Mouse (Mus musculus): ENCODE measurements around the gene Trpv2. TPM values are rescaled to one million over a fixed set of nuclear protein-coding genes. Genes with fewer than 3 reads are reported as not detected.

The Trpv2 gene
- polyA plus RNA-seq, 1 experiment = 11.2 TPM

DNA sequence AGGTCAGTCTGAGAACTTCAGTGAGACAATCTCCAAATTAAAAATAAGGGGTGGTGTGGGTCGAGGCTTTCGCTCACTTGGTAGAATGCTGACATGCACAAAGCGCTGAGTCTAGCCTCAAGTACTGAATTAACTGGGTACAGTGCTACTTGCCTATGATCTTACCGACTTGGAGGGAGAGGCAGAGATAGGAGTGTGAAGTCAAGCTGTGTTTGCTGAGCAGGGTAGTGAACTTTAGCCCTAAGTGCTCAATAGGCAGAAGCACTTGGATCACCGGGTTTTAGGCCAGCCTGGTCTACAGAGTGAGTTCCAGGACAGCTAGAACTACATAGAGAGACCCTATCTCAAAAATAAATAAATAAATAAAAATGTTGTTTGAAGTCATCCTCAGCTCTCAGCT, 17.1 kb upstream of the Trpv2 start:
- Histone ChIP-seq H3K4me3 (replicated peaks) (no peak overlapping the region), H3K27me3 (replicated peaks) (no peaks in the 10 kb centered on the region), H3K36me3 (replicated peaks; ENCODE audit: low read length) (peaks cover 28% of the 10 kb centered on the region), H3K9me3 (peaks cover 4% of the 10 kb centered on the region), H3K4me1 (peaks cover 56% of the 10 kb centered on the region)
- no peak for TF ChIP-seq GATA1 (IDR thresholded peaks at IDR 0.05; ENCODE audit: borderline replicate concordance, low read length)
- no peak for TF ChIP-seq FLI1 (IDR thresholded peaks at IDR 0.05; ENCODE audit: low read length)

DNA sequence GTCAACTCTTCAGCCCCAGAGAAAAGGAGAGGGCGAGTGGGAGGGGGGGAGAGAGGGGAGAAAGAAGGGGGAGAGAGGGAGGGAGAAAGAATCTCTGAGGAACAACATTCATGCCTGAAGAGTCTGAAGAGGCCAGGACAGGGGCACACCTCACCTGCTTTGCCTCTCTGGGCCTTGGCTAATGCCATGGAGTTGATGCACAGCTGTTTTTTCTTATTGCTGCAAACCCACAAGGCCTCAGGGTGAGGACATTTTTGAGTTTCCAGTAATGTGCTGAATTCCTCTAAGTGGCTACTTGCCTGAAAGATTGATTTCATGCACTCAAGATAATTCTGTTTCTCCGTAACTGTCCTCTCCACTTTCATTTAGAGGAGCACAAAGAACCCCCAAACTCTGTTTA, 16.1 kb upstream of the Trpv2 start:
- TF ChIP-seq GATA1 (IDR thresholded peaks at IDR 0.05; ENCODE audit: borderline replicate concordance, low read length) = no peak
- no peak for TF ChIP-seq FLI1 (IDR thresholded peaks at IDR 0.05; ENCODE audit: low read length)
- peaks cover 26% of the 10 kb centered on the region for H3K36me3 ChIP-seq (replicated peaks; ENCODE audit: low read length)

DNA sequence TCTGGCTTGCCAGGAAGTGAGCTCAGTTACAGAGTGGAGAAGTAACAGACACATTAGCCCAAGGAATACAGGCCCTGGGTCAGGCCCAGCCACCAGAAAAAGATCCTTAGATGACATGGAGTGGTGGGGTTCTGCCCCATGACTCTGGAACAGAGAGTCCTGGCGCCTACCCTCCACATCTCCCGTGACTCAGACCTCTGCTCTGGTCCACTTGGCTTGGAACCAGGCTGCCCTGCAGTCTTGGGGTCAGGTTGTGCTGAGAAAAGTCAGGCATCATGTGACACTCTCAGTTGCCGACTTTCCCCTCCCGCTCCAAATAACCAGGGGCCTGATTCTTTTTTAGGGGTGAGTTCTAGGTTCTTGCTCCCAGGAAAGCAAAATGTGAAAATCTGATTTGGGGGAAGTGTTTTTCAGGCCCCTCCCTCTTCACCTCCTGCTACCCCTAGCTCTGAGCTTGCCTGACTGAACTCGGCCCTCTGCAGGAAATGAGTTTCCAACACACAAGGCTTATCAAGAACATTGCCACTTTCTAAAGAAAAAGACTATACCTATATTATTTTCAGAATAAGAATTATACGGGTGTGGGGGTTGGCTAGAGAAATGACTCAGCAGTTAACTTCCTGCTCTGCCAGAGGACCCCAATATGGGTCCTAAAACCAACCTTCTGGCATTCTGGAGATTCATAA, 15.2 kb upstream of the Trpv2 start:
- peak overlapping the region; percentile 0 for H3K4me3 ChIP-seq (replicated peaks)

More for the DNA sequence above, 16.1 kb upstream of the Trpv2 start:
- H3K4me3 ChIP-seq (replicated peaks) = no peak overlapping the region
- no peaks in the 10 kb centered on the region for H3K27me3 ChIP-seq (replicated peaks)
- H3K9me3 ChIP-seq = peaks cover 4% of the 10 kb centered on the region
- H3K4me1 ChIP-seq = peaks cover 57% of the 10 kb centered on the region

DNA sequence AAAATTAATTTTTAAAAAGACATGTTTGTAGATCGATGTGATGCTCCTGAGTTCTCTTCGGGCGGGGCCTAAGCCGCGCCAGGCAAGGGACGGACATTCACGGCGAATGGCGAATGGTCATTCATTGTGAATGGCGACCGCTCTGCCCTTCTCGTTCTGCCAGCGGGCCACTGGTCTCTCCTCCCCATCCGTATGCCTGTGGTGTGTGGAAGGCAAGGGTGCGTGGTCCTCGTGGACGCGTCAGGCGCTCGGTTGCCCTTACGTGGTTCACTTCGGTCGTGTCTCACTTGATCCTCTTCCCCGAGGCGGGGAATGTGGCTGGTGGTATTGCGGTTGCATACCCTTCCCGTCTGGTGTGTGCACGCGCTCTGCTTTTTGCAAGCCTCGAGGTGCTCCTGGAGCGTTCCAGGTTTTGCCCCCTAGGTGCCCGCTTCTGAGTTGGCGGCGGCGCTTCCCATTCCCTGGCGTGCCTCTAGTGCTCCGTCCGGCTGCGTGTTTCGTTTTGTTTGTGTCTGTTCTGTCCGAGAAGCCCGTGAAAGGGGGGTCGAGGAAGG, 13.7 kb upstream of the Trpv2 start:
- Histone ChIP-seq H3K4me3 (replicated peaks) (peak overlapping the region; percentile 77), H3K36me3 (replicated peaks; ENCODE audit: low read length) (peaks cover 3% of the 10 kb centered on the region), H3K4me1 (peaks cover 44% of the 10 kb centered on the region), H3K27me3 (replicated peaks) (no peaks in the 10 kb centered on the region), H3K9me3 (peaks cover 4% of the 10 kb centered on the region)
- TF ChIP-seq FLI1 (IDR thresholded peaks at IDR 0.05; ENCODE audit: low read length) = no peak
- TF ChIP-seq GATA1 (IDR thresholded peaks at IDR 0.05; ENCODE audit: borderline replicate concordance, low read length) = no peak

More for the DNA sequence above, 15.2 kb upstream of the Trpv2 start:
- Histone ChIP-seq H3K4me1 (peaks cover 54% of the 10 kb centered on the region), H3K9me3 (peaks cover 4% of the 10 kb centered on the region), H3K27me3 (replicated peaks) (no peaks in the 10 kb centered on the region), H3K36me3 (replicated peaks; ENCODE audit: low read length) (peaks cover 17% of the 10 kb centered on the region)
- TF ChIP-seq FLI1 (IDR thresholded peaks at IDR 0.05; ENCODE audit: low read length) = no peak
- no peak for TF ChIP-seq GATA1 (IDR thresholded peaks at IDR 0.05; ENCODE audit: borderline replicate concordance, low read length)

DNA sequence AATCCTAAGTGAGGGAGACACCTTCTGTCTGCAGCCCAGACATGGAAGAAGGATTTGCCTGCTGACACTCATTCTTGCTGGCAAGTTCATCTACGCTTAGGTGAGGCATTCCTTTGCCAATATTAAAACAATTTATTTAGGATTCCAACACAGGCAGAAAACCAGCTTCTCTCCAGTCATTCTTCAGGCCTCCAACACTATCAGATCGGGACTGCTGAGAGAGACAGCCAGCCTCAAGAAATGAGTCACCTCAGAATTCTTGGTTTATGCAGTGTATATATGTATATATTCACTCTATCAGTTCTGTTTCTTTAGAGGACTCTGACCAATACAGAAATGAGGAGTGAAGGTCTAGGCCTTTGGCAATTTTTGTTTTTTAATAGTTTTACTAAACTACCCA, 10.7 kb upstream of the Trpv2 start:
- Histone ChIP-seq H3K9me3 (peaks cover 4% of the 10 kb centered on the region), H3K27me3 (replicated peaks) (peaks cover 3% of the 10 kb centered on the region), H3K4me1 (peaks cover 55% of the 10 kb centered on the region), H3K4me3 (replicated peaks) (no peak overlapping the region), H3K36me3 (replicated peaks; ENCODE audit: low read length) (peaks cover 3% of the 10 kb centered on the region)
- no peak for TF ChIP-seq FLI1 (IDR thresholded peaks at IDR 0.05; ENCODE audit: low read length)
- no peak for TF ChIP-seq GATA1 (IDR thresholded peaks at IDR 0.05; ENCODE audit: borderline replicate concordance, low read length)

DNA sequence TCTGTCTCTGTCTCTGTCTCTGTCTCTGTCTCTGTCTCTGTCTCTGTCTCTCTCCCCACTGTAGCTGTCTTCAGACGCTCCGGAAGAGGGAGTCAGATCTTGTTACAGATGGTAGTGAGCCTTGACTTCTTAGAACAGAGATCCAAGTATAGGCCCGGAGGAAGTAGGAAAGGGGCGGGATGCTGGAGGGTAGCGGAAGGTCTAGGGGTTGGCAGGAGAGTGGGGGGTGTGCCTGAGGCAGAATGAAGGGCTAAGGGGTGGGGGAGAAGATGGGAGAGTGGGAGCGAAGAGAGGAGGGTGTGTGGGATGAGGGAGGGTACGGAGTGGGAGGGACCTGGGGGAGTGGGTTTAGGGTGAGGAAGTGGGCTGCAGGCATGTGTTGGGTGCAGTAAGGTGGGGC, 8.5 kb upstream of the Trpv2 start:
- Histone ChIP-seq H3K36me3 (replicated peaks; ENCODE audit: low read length) (no peaks in the 10 kb centered on the region), H3K9me3 (no peaks in the 10 kb centered on the region), H3K4me3 (replicated peaks) (peak overlapping the region; percentile 35), H3K27me3 (replicated peaks) (peaks cover 3% of the 10 kb centered on the region), H3K4me1 (peaks cover 39% of the 10 kb centered on the region)
- TF ChIP-seq FLI1 (IDR thresholded peaks at IDR 0.05; ENCODE audit: low read length) (no peak), GATA1 (IDR thresholded peaks at IDR 0.05; ENCODE audit: borderline replicate concordance, low read length) (no peak)

DNA sequence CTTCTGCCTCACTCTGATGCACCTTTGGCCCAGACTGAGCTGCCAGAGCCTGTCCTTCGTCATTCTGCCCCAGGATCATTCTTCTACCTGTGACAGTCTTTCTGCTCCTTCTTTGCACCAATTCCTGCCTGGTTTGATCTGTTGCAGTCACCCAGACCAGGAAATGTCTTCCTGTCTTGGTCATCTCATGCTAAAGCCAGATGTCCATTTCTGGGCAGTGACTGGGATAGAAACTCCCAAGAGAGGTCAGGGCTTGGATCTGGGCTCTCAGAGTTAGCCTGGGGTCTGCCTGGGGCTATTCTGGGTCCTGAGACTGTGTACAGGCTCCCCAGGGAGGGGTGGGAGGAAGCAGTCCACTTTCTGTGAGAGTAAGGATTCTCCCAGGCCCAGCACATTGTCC, 8.1 kb upstream of the Trpv2 start:
- H3K9me3 ChIP-seq = no peaks in the 10 kb centered on the region
- H3K27me3 ChIP-seq (replicated peaks) = peaks cover 3% of the 10 kb centered on the region
- H3K4me1 ChIP-seq = peaks cover 41% of the 10 kb centered on the region
- no peak for TF ChIP-seq GATA1 (IDR thresholded peaks at IDR 0.05; ENCODE audit: borderline replicate concordance, low read length)
- TF ChIP-seq FLI1 (IDR thresholded peaks at IDR 0.05; ENCODE audit: low read length) = no peak
- peak overlapping the region; percentile 35 for H3K4me3 ChIP-seq (replicated peaks)
- H3K36me3 ChIP-seq (replicated peaks; ENCODE audit: low read length) = no peaks in the 10 kb centered on the region

DNA sequence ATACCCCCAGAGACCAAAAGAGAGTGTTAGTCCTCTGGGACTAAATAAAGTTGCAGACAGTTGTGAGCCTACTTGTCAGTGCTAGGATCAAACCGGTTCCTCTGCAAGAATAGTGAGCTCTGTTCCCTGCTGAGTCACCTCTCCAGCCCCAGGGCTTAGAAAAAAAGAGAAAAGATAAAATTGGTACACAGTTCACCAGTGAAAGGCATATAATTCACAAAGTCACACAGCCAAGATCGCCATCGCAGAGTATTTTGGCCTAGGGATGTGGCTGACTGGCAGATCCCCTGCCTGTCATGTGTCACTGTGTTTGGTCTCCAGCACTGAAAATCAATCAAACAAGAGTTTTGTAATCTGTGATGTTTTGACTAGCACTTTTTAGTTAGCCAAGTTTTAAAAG, 6.0 kb upstream of the Trpv2 start:
- Histone ChIP-seq H3K27me3 (replicated peaks) (peaks cover 3% of the 10 kb centered on the region), H3K4me1 (peaks cover 44% of the 10 kb centered on the region), H3K4me3 (replicated peaks) (peak overlapping the region; percentile 71), H3K9me3 (no peaks in the 10 kb centered on the region; the same call in 1 of the 2 replicates), H3K36me3 (replicated peaks; ENCODE audit: low read length) (no peaks in the 10 kb centered on the region)
- TF ChIP-seq GATA1 (IDR thresholded peaks at IDR 0.05; ENCODE audit: borderline replicate concordance, low read length) = no peak
- TF ChIP-seq FLI1 (IDR thresholded peaks at IDR 0.05; ENCODE audit: low read length) = no peak

DNA sequence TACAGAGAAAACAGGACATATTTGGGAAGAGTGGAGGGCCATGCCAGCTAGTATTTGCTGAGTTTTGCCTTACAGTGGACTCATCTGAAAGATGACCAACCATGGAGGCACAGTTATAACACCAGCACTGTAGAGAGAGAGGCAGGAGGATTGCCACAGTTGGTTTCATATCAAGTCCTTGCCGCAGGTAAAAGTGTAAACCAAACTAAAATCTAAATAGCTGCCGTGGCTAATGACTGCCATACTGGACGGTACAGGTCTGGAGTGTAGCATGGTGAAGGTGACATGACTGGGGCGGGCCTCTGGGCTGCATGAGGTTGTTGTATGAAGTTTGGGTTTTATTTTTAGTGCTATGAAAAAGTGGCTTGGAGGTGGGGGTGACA, 408 bp downstream of the Trpv2 start:
- Histone ChIP-seq H3K9me3 (no peaks in the 10 kb centered on the region; the same call in 1 of the 2 replicates), H3K27me3 (replicated peaks) (peaks cover 8% of the 10 kb centered on the region), H3K4me3 (replicated peaks) (peak overlapping the region; percentile 90), H3K36me3 (replicated peaks; ENCODE audit: low read length) (peaks cover 22% of the 10 kb centered on the region), H3K4me1 (peaks cover 63% of the 10 kb centered on the region)
- TF ChIP-seq FLI1 (IDR thresholded peaks at IDR 0.05; ENCODE audit: low read length) (no peak), GATA1 (IDR thresholded peaks at IDR 0.05; ENCODE audit: borderline replicate concordance, low read length) (no peak)

DNA sequence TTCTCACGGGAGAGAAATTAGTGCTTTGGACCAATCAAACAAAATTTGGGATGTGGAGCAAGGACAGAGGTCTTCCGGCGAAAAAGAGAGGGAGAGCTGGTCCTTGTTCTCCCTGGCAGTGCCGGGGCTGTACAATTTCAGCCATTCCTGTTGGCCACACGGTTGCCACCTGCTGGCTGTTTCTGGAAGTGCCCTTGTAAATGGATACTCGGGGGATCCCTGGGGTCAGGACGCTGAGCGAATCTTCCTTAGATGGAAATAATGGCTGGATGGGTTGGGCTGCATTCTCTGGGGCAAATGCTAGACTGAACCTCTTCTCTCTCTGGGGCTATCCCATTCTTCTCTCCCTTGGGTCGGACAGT, 992 bp downstream of the Trpv2 start:
- TF ChIP-seq FLI1 (IDR thresholded peaks at IDR 0.05; ENCODE audit: low read length) (no peak), GATA1 (IDR thresholded peaks at IDR 0.05; ENCODE audit: borderline replicate concordance, low read length) (no peak)
- H3K9me3 ChIP-seq = no peaks in the 10 kb centered on the region; the same call in 1 of the 2 replicates
- H3K4me1 ChIP-seq = peaks cover 68% of the 10 kb centered on the region
- peak overlapping the region; percentile 90 for H3K4me3 ChIP-seq (replicated peaks)
- H3K27me3 ChIP-seq (replicated peaks) = peaks cover 8% of the 10 kb centered on the region
- peaks cover 26% of the 10 kb centered on the region for H3K36me3 ChIP-seq (replicated peaks; ENCODE audit: low read length)

Measured in megakaryocyte, embryonic 14.5 days (primary cell).